Mouse (Mus musculus): Measurements from ENCODE around the gene Uchl3.

The Uchl3 gene

DNA sequence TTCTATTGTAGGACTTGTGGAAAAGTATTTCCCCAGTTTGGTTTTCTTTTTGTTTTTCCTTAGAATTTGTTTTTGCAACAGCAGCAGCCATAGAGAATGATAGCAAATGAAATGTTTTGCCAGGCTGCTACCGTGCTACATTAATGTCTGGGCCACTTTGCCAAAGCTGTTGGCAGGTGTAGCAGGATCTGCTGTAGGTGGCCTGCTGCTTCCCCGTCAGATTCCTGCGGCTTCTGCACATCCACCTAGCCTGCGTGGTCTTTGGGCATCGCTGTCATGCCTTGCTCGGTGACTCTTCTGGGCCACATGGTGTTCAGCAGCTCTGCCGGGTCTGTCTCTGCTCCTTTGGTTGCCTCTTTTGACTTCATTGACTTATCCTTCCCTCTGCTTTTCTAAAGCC lies 14.9 kb downstream of the Uchl3 start:
- peak; percentile 66 to 70 for DNase-seq

DNA sequence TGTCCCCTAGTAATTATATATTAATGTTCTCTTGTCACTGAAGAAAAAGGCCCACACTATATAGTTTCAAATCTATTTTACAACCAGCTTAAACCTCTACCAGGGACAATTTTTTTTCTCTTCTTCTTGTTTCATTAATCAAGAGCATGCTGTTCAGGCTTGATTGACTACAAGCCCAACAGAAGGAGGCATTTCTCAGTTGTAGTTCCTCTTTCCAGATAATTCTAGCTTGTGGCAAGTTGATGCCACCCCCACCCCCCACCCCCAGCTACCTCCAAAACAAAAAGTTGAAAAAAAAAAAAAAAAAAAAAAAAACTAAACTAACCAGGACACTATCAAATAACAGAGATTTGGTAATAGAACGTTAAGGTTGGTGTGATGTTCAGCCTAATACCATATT lies 18.5 kb downstream of the Uchl3 start:
- DNase-seq: no peak

DNA sequence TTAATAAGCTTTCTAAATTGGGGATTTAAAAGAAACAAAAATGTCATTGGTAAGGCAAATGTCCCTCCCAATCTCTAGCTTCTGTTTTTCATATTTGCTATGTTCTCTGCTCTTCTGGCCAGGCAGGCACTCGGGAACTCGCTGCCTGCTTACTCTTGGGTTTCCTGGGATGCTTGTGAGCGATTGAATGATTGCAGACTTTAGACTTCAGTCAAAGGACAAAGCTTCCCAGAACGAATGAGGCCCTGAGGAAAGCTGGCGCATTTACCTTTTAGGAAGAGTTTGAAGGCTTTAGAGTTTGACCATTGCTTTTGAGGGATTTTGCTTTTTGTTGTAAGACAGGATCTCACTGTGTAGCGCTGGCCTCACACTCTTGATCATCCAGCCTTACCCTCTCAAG lies 33.9 kb downstream of the Uchl3 start:
- DNase-seq: no peak

DNA sequence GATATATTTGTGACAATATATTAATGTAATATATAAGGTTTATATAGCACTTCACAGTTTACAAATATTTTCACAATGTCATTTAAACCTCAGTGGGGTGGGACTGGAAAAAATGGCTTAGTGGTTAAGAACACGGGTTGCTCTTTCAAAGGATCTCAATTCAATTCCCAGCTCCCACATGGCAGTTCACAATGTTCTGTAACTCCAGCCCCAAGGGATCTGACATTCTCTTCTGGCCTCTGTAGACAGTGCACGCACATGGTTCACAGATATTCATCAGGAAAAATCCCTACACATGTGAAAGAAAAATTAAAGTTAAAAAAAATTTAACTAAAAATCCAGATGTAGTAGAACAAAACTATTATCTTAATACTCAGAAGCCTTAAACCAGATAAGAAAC lies 34.6 kb downstream of the Uchl3 start:
- DNase-seq: no peak

DNA sequence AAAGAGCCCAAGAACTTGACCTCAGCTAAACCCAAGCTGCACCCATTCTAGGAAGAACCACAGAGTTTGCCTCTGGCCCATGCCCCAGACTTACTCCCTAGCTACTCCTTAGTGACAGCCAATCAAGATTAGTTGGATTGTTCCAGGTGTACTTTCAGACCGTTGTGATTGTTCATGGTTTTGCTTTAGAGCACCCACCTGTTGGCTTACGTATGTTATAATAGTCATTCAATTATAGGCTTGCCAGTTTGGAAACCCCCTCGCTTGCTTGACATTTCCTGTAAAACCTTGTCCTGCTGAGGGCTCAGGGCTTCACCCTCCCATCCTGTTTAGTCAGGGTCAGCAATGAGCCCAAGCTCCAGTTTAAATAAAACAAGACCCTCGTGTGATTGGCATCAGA lies 50.7 kb downstream of the Uchl3 start:
- no peak for DNase-seq

DNA sequence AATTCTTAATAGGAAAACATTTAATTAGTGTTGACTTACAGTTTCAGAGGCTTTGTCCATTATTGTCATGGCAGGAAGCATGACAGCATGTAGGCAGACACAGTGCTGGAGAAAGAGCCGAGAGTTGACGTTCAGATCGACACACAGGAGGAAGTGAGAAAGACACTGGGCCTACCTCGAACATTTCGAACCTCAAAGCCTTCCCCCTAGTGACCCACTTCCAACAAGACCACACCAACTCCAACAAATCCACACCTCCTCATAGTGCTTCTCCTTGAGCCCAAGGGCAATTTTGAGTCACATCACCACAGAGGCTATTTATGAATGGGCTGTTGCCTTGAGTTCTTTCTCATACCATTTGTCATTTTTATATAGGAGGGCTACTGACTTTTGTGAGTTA lies 53.3 kb downstream of the Uchl3 start:
- no peak for DNase-seq

DNA sequence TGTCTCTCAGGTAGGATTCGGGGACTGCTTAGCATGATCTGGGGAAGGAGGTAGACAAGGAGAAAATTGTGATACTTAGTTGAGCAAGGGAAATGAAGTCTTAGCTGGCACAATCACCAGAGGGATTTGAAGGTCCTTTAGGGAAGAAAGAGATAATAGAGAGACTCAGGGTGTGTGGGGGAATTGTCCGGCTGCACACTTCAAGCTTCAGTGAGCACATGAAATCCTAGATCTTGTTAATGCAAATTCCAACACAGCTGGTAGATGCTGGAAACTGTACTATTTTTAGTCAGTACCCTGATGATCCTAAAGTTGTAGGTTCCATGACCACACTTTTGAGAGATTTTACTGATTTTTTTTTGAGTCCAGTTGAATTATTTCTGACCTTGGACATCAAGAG lies 60.6 kb downstream of the Uchl3 start:
- DNase-seq: no peak

DNA sequence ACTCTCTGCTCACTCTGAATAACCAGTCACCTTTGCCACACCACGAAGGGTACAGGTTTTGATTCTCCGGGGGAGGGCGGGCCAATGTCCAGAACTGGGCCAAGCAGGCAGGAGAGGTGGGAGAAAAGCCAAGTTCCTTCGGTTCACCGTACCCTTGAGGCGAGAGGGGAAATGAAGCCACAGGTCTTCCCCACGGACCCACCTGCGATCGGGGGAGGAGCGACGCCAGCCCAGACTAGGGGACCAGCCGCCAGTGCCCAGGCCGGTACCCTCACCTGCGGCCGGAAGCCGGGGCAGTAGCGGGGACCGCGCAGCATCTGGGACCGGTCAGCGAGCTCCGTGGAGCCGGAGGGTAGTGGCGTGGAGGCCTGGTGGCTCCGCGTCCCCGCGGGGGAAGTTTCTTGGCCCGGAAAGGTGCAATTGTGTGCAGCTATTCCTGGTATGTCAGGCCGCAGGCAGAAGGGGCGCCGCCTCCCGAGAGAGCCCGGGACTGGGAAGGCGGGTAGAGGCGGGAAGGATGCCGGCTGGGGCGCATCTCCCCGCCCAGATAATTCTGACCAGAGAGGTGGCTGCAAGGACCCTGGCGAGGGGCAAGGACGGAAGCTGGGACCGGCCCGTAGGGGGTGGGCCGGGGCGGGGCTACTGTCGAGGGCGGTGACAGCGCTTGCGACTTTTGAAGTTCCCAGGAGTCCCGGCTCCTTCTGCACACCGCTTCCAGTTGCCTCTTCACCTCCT lies 75.6 kb downstream of the Uchl3 start, which contains the start of the genes Gm9922 and Lmo7:
Gm9922 (minus strand) TSS at position 578 of the 735 bp plus-strand sequence.
Lmo7 (plus strand) TSS at position 721 of the 735 bp plus-strand sequence.
- peak; percentile 23 to 24 for DNase-seq

DNA sequence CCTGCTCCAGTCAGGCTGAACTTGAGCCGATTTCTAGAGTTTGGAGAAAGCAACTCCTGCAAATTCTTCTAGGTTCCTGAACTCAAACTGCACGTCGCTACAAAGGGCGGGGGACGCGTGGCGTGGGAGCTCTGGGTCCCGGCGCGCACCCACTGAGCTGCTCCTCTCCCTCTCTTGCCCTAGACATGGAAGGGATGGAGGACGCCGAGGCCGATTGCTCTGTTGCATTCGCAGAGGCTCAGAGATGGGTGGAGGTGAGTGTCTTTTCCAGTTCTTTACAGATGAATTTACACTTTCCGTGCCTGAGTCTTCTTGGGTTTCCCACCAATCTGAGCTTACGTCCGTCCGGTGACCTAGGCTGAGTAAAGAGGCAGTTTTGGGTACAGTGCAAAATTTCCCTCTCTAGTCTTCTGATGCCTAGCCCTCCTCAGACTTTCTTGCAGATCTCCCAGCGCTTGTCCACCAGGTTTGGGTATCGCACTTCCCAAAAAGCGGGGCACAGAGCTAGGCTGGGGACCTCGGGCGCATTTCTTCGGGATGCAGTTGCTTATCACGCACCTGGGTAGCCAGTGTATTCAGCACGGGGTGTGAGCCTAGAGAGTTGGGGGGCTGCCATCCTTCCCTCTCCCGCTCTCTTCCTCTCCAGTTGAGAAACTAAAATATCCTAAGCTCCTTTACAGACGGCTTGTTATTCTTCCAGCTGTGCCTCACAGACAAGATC lies 76.4 kb downstream of the Uchl3 start:
- peak in 1 of 2 experiments; percentile 8 for DNase-seq

DNA sequence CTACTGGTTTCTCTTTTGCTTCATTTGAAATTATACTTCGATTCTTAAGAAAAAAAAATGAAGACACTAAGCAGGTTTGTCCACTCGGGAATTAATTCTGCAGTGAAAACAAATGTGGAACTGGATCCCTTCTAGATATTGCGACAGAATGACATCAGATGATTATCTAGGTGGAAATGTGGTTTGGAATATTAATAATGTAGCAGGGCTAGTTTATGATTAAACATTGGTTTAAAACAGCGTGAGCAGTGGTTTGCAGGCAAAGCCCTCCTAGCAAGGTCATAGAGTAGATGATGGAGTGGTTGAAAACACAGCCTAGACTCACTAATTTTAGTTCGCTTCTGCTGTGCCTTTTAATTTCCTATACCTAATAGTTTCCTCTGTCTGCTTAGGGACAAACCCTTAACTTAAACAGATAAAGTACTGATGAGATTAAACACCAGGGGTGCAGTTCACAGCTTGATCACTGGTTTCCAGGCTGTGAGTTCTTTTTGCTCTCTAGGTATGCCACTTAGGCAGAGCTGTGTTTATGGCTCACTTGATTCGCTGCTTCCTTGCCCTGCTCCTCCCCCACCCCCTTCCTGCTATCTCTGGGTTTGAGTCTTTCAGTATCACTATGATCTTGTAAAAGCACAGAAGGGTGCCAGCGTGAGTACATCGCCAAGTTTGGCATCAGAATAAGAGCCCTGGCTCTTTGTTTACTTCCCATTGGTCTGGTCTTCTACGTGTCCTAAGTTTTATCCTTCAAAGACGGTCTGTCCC lies 80.0 kb downstream of the Uchl3 start:
- no peak for DNase-seq

DNA sequence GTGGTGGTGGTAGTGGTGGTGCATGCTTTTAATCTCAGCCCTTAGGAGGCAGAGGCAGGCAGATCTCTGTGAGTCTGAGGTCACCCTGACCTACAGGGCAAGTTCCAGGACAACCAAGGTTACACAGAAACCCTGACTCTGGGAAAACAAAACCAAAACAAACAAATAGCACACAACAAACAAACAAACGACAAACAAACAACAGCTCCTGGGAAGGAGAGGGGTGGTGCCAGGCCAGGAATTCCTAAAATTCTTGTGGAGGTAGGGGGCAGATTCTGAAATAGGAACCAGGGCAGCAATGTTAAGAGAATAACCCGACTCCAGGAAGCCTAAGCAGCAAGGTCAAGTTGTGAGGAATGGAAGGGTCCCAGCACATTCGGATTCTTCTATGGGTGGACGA lies 83.7 kb downstream of the Uchl3 start:
- no peak for DNase-seq

Data from cerebellum, postnatal 36 days (tissue).